Mouse (Mus musculus) midbrain, embryonic 15.5 days (tissue): ENCODE measurements at regions not wholly inside any gene's neighbourhood (a gene's known extent, or its start where the extent isn't known, plus 50 kb on each side); places are given as distances from the start of the nearest gene placed in this dataset.

Source experiments
- ATAC-seq: fragments of 200-750 bp; cut with Nextera tagmentation; replicated peaks from 2 replicates; pipeline ENCODE4 v1.8.0; 2017; ENCODE audit warnings: moderate TSS enrichment
- H3K27ac ChIP-seq: fragments of 300-500 bp; sonication (generic); 2 replicates; pipeline ENCODE4 v1.5.1; 2015; ENCODE audit warnings: mild to moderate bottlenecking, inconsistent platforms
- H3K27me3 ChIP-seq: fragments of 300-500 bp; sonication (generic); replicated peaks from 2 replicates; pipeline ENCODE4 v1.6.1; 2015; ENCODE audit warnings: inconsistent platforms
- H3K36me3 ChIP-seq: fragments of 300-500 bp; sonication (generic); replicated peaks from 2 replicates; pipeline ENCODE4 v1.6.1; 2015; ENCODE audit warnings: inconsistent platforms
- H3K4me1 ChIP-seq: fragments of 300-500 bp; sonication (generic); 2 replicates; pipeline ENCODE4 v1.6.1; 2015; ENCODE audit warnings: inconsistent platforms
- H3K4me2 ChIP-seq: fragments of 300-500 bp; sonication (generic); 2 replicates; pipeline ENCODE4 v1.6.1; 2015; ENCODE audit warnings: inconsistent platforms, mild to moderate bottlenecking, moderate library complexity
- H3K4me3 ChIP-seq: fragments of 300-500 bp; sonication (generic); 2 replicates; pipeline ENCODE4 v1.5.1; 2015; ENCODE audit warnings: mild to moderate bottlenecking, inconsistent platforms
- H3K9ac ChIP-seq: fragments of 300-500 bp; sonication (generic); 2 replicates; pipeline ENCODE4 v1.6.1; 2015; ENCODE audit warnings: mild to moderate bottlenecking, inconsistent platforms
- H3K9me3 ChIP-seq: fragments of 300-500 bp; sonication (generic); 2 replicates; pipeline ENCODE4 v1.6.1; 2016; ENCODE audit warnings: inconsistent platforms
- WGBS: fragments of 180-500 bp; shearing (Covaris S2); methylation state at CpG from one replicate; pipeline ENCODE4 v1.1.7; 2015; ENCODE audit warnings: mixed read lengths; 5-methylcytosine and 5-hydroxymethylcytosine counted together

DNA sequence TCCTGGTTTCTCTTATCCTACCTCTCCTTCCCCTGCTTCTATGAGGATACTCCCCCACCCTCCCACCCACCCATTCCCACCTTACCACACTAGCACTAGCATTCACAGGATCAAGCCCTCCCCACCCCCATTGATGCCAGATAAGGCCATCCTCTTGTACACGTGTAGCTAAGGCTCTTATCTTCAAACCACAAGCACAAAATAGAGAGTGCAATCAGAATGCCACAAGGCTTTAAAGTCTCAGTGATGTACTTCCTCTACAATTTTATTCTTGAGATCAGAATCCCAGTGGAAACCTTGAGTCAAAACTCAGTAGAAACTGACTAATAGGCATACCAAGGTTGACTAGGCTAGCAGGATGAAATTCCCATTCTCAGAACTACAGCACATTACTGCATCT lies 348.4 kb downstream of the Speer2 start:
- Histone ChIP-seq H3K27ac (no peak overlapping the region), H3K4me2 (no peak overlapping the region), H3K4me3 (no peak overlapping the region), H3K9ac (no peak overlapping the region), H3K27me3 (no peaks in the 10 kb centered on the region), H3K9me3 (no peaks in the 10 kb centered on the region), H3K4me1 (no peaks in the 10 kb centered on the region), H3K36me3 (no peaks in the 10 kb centered on the region)
- 80% methylated on average over 1 of the region's 1 CpGs for WGBS
- ATAC-seq, result no peak

GRCm38 (mm10) chr16:69477317-69477716 lies 386.2 kb downstream of the Speer2 start:
- Histone ChIP-seq H3K9me3 (no peaks in the 10 kb centered on the region), H3K36me3 (no peaks in the 10 kb centered on the region), H3K4me1 (no peaks in the 10 kb centered on the region), H3K4me2 (no peak overlapping the region), H3K27me3 (no peaks in the 10 kb centered on the region), H3K4me3 (no peak overlapping the region), H3K27ac (no peak overlapping the region), H3K9ac (no peak overlapping the region)
- no peak for ATAC-seq
- 19% methylated on average over 4 of the region's 4 CpGs for WGBS

GRCm38 (mm10) chr16:69469024-69469780 lies 394.3 kb downstream of the Speer2 start:
- Histone ChIP-seq H3K9ac (0 out of 2 replicates have a peak overlapping the region, but pooled peaks have one; percentile 29), H3K4me1 (peaks cover 6% of the 10 kb centered on the region), H3K27ac (peak overlapping the region; percentile 63), H3K36me3 (no peaks in the 10 kb centered on the region), H3K4me2 (peak overlapping the region; percentile 50), H3K4me3 (peak overlapping the region; percentile 33), H3K27me3 (no peaks in the 10 kb centered on the region), H3K9me3 (no peaks in the 10 kb centered on the region)
- ATAC-seq, result peak; percentile 84
- 22% methylated on average over 9 of the region's 9 CpGs for WGBS

GRCm38 (mm10) chr16:69459171-69459570 lies 404.4 kb downstream of the Speer2 start:
- H3K27me3 ChIP-seq, result no peaks in the 10 kb centered on the region
- no peaks in the 10 kb centered on the region for H3K9me3 ChIP-seq
- no peak overlapping the region for H3K4me3 ChIP-seq
- H3K27ac ChIP-seq, result no peak overlapping the region
- ATAC-seq, result no peak
- H3K4me1 ChIP-seq, result no peaks in the 10 kb centered on the region
- WGBS, result 80% methylated on average over 2 of the region's 2 CpGs
- no peak overlapping the region for H3K4me2 ChIP-seq
- no peaks in the 10 kb centered on the region for H3K36me3 ChIP-seq
- no peak overlapping the region for H3K9ac ChIP-seq

DNA sequence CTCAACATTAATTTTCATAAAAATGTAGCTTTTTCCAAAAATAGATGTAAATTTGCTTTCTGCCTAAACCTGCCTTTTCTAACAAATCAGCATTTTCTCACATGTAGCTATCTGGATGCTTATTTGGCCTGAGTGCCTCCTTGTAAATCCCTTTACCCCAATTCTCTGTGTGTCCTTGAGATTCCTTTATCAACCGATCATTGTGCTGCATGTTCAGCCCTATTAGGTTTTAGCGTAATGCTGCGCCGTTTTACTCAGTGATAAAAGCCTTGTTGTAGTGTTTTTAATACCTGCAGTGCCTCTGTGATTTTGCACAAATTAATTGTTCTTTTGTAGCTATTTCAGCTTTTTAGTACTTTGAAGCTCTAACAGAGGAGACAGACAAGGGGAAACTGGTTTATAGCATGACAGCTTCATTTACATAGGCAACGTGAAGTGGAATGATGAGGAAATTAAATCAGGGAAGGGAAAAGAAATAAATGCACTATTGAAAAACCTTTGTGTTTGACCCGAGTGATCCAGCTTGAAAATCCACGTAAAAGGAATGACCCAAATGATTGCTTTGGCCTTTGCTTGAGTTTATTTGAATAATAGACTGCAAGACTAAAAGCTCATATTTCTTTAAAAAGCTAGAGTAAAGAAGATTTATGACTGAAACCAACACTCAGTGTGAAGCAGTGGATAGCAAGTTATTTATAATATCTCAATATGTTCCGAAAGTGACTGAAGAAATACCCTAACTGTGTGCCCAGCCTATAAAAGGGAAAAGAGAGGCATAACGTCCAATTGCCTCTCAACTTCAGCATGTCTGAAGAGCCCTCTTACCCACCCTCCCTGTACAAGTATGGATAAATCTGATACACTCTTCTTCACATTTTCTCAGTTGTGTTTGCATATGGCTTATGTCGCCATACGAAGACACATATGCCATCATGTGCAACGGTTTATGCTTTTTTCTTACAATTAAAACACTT lies 438.6 kb downstream of the Speer2 start:
- no peaks in the 10 kb centered on the region for H3K27me3 ChIP-seq
- H3K4me1 ChIP-seq, result peaks cover 8% of the 10 kb centered on the region; the same call in 1 of the 2 replicates
- WGBS, result 45% methylated on average over 12 of the region's 12 CpGs
- no peak for ATAC-seq
- H3K27ac ChIP-seq, result peak overlapping the region; percentile 19; the same call in 1 of the 2 replicates
- H3K4me2 ChIP-seq, result no peak overlapping the region; the same call in 1 of the 2 replicates
- H3K9ac ChIP-seq, result no peak overlapping the region
- no peaks in the 10 kb centered on the region for H3K36me3 ChIP-seq
- no peak overlapping the region for H3K4me3 ChIP-seq
- no peaks in the 10 kb centered on the region for H3K9me3 ChIP-seq
